Mouse (Mus musculus) cerebellum, adult 9-10 months (tissue): ENCODE results near the gene Sms.

Experiments
- DNase-seq: peaks from one replicate; pipeline ENCODE4 v3.0.0; 2022

Sms gene

GRCm38 (mm10) chrX:157491944-157492726 is at the start of gene Sms:
Gene Sms, minus strand, starts transcription at chrX:157492287.
- peak; percentile 56 for DNase-seq

DNA sequence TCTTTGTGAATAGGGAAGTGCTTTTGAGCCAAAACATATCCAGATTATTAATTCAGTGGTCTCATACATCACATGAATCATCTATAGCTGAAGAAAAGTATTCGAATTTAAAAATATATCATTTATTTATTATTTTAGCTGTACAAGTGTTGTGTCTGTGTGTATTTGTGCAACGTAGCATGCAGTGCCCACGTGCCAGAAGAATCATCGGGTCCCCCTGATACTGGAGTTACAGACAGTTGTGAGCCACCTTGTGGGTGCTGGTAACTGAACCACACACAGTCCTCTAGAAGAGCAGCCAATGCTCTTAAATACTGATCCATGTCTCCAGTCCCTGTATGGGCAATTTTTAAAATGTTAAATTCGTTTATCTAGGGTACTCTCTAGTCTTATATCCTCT is 14.3 kb upstream of the Sms start:
- no peak for DNase-seq

- DNase-seq: no peak
Measured at GRCm38 (mm10) chrX:157504506-157504905, 12.4 kb upstream of the Sms start.

GRCm38 (mm10) chrX:157501871-157502270 is 9.8 kb upstream of the Sms start:
- DNase-seq: no peak

DNA sequence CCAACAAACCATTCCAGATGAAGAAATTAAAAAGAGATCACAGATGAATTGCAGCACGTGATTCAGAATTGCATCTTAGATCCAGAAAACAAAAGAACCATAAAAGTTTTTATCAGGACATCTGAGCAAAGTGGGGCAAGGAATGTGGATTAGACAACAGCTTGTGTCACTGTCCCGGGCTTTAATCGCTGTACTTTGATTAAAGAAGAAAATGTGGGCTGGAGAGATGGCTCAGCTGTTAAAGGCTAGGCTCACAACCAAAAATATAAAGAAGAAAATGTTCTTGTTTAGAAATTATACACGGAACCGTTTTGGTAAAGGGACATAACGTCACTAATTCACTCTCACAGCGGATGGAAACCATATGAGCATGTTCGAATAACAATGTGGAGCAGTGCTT is 7.9 kb upstream of the Sms start:
- no peak for DNase-seq

DNA sequence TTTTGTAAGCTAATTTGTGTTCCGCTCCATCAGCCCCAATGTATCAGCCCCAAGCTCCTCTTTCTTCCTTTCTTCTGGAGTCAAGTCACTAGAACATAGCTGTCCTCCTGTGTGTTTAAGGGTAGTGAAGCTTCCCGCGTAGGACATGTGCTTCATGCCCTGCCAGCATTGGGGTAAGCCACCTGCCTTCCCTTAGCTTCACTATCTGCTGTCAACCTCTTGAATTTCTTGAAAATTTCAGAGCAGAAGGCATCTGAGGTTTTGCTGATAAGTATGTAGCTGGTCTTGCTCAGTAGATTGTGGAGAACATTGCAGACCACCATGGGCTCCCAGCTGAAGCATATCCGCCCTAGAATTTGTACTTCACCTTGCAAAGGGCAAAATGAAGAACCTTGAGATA is 1.1 kb upstream of the Sms start:
- no peak for DNase-seq

DNA sequence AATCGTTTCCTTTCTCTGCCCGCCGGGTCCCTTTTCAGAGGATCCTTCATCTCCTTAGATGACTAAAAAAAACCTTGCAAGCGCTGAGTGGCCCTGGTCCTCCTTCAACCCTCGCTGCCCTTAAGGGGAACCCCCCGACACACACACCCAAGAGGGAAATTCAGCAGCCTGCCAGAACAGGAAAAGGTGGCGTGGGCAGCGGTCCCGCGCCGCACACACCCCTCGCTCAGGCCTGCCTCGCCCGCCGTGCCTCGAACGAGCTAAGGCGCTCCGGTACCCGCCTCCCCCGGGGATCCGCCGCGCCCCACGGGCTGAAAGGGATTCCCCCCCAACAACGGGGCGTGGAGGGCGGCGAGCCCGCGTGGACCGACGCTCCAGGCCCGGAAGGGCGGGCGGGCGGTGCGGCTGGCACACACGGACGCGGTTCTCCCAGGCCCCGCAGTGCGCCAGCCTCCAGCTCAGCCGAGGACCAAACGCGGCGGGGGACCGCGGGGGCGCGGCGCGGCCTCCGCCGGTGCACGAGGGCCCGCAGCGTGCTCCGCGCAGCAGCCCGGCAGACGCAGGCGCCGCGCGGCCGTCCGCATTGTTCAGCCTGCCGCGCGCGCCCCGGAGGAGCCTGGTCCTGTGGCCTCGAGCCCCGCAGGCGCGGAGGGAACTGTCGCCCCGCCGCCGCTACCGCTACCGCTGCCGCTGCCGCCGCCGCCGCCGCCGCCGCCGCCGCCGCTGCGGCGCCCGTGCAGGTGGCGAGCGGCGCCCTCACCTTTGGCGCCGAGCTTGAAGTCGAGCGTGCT is 747 bp downstream of the Sms start:
- DNase-seq: no peak

DNA sequence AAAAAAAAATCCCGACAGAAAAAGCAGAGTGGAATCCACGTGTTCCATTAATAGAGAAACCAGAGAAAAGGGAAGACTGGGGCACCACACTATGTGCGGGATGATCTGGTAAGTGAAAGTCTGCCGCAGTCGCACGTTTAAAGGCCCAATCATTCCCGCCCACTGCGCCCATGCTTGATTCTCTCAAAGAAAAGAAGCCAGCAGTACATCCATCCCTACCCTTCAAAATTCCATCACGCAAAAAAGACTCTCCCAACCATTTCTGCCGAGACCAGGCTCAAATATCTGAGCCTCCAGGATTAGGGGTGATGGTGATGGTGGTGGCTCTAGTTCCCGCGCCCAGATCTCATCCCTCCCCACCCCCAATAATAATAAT is 1.3 kb downstream of the Sms start:
- no peak for DNase-seq

- no peak for DNase-seq
Measured at GRCm38 (mm10) chrX:157489871-157490721, 2.0 kb downstream of the Sms start.

GRCm38 (mm10) chrX:157488831-157489230 is 3.3 kb downstream of the Sms start:
- DNase-seq: no peak

- DNase-seq: peak; percentile 56
Measured at GRCm38 (mm10) chrX:157486765-157487164, 5.3 kb downstream of the Sms start.

GRCm38 (mm10) chrX:157482842-157483241 is 9.2 kb downstream of the Sms start:
- no peak for DNase-seq

GRCm38 (mm10) chrX:157481860-157482259 is 10.2 kb downstream of the Sms start:
- no peak for DNase-seq

DNA sequence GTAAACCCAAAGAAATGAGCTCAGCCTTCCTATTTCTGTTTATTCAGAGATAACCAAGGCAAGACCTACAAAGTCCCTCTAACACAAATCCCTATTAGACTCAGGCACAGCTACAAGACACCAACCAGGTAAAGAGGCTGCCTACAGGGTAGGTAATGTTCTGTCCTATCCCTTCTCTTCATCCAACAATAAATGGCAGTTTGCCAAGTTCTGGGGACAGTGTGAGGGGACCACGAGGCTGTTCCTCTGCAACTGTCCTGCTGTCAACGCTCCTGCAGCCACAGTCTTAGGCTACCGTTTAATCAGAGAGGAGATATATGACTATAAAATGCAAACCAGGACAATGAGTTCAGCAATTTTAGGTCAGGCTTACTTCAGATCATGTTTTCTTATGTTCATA is 14.8 kb downstream of the Sms start:
- no peak for DNase-seq

DNA sequence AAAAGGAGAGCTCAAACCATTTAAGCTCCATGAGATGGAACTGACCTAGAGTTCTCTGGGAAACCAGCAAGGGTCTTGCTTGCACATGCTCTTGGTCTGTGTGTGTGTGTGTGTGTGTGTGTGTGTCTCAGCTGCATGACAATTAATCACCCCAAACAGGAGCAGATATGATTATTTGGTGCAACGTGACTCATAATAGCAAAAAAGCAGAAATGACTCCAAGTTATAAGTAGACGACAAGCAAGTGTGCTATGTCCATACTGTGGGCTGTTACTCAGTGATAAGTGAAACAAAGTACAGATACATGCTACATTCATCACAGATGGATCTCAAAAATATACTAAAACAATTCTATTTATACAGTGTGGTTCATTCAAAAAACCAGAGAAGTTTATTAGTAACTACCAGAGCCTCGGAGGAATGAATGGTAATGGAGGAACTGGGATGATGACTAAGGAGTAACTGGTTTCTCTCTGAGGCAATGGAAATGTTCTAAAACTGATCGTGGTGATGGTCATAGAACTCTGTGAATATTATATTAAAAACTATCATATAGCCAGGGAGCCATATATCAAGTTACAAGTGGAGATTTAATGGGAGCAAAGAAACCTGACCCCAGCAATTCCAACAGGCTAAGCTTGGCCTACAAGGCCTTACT is 15.8 kb downstream of the Sms start:
- DNase-seq: no peak

GRCm38 (mm10) chrX:157471711-157472660 is 20.1 kb downstream of the Sms start:
- DNase-seq: peak; percentile 86

DNA sequence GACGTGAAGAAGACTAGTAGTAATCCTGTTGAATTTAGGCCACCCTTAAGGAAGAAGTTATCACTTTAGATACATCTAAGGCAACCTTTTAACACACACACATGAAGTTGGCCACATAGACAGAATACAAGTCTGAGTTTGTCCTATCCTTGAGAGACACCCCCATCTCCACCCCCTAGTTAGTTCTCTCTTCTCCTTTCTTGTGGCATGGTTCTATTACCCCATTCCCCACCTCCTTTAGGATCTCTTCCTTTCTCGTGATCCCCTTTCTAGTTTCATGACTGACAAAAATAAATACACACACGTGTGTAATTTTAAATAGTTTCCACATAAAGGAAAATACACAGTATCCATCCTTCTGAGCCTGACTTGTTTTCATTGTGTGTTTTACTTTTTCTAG is 23.3 kb downstream of the Sms start:
- DNase-seq: no peak

- DNase-seq: no peak
Measured at GRCm38 (mm10) chrX:157468055-157468454, 24.0 kb downstream of the Sms start.

DNA sequence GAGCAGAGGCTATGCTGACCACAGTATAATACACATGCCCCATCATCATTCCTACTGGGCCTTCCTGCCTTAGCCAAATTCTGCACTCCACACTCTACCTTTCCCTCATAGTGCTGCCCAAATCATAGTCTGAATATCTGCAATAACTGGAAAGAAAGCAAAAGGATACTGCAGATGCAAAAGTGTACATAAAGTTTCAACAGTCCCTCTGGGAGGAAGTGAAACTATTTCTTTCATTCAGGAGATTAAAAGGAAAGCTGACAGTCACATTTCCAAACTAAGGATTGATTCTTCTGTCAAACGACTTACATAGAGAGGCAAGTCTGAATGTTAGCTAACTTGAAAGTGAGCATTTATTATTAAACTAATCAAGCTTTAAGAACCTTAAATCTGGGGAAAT is 26.1 kb downstream of the Sms start:
- DNase-seq: no peak

DNA sequence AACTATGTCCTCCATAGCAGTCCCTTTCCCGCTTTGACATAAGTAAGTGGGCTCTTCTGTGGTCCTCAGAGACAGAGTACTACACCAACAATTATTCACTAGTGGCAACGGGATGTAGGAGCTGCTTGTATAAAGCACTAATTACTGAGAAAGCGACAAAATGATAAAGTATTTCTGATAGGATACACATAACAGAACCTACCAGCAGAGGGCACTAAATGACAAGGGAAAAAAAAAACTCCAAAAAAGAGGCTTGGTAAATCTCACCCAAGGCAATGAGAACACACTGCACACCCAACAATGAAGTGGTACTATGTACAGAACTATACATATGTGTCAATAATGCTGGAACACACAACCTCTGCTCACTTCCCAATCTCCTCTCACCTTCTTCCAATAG is 29.4 kb downstream of the Sms start:
- DNase-seq: peak; percentile 50

- DNase-seq: peak; percentile 62
Measured at GRCm38 (mm10) chrX:157454430-157454829, 37.7 kb downstream of the Sms start.

DNA sequence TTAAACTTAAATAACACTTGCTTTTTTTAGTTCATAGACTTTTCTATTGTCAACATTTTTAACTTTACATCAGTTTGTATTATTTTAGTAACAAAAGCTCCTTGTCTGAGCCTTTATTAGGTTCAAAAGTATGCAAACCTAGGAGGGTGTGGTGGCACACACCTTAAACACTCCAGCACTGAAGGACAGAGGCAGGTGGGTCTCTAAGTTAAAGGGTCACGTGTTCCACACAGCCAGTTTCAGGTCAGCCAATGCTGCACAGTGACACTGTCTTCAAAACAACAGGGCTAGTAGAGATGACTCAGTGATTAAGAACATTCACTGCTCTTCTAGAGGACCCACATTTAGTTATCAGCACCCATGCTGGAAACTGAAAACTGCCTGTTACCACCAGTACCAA is 43.1 kb downstream of the Sms start:
- DNase-seq: no peak
